Mouse (Mus musculus) 3134 (cell line): ENCODE results near the gene Pcbp1.
"Not testable (repeated sequence)": the region's sequence is repeated elsewhere in the genome, so short reads cannot be mapped to it uniquely, and the experiment has no call there.

Experiments
- DNase-seq: peaks from one replicate; pipeline ENCODE4 v3.0.0-alpha.2; 2011; ENCODE audit warnings: low spot score; ENCODE audit not compliant: insufficient read length; ENCODE audit errors: extremely low read depth

The Pcbp1 gene

GRCm38 (mm10) chr6:86496585-86496984, 29.5 kb downstream of the Pcbp1 start:
- DNase-seq: no peak

- DNase-seq: no peak
Measured at GRCm38 (mm10) chr6:86496127-86496526, 30.0 kb downstream of the Pcbp1 start.

GRCm38 (mm10) chr6:86495661-86496060, 30.5 kb downstream of the Pcbp1 start:
- DNase-seq: no peak

DNA sequence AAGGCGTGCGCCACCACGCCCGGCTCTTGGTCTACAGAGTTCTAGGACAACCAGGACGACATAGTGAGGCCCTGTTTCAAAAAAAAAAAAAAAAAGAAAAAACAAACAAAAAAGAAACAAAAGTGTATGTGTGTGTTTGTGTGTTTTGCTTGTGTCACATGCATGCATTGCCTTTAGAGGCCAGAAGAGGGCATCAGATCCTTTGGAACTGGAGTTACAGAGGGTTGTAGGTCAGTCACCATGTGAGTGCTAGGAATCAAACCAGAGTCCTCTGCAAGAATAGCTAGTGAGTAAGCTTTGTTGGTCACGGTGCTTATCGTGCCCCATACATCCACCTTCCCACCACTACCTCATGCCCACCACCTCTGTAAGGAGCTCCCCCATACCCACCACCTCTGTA, 31.4 kb downstream of the Pcbp1 start:
- DNase-seq: no peak

DNA sequence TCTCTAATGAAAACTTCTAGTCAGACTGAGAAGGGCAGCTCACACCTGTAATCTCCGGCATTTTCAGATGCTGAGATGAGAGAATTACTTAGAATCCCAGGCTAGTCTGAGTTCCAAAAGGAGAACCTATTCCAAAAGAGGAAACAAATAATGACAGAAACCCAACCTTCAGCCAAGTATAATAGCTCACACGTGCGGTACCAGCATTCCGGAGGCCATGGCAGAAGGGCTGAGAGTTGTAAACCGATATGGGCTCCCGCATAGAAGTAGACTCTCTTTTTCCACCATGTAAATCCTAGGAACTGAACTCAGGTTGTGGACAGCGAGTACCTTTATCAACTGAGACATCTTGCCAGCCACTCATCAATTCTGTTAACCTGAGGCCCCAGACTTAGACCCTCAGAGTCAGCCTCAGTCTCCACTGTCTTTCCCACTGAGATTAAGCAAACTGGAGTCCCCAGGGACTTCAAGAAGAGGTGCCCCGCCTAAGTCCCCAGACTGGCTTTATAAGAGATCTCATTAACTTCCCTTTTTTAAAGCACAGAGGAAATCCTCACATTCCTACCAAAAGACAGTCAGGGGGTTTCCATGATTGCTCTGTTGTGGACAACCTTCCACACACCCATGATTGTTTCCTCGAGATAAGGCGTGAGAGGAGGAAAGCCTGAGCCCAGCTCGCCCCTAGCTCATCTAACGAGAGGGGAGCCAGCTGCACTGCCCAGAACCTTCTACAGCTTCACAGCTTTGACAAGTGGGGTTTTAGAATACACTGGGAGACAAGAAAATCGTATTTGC, 32.5 kb downstream of the Pcbp1 start:
- no peak for DNase-seq

GRCm38 (mm10) chr6:86490413-86490812, 35.7 kb downstream of the Pcbp1 start:
- DNase-seq: not testable (repeated sequence)

GRCm38 (mm10) chr6:86489945-86490344, 36.2 kb downstream of the Pcbp1 start:
- no peak for DNase-seq

DNA sequence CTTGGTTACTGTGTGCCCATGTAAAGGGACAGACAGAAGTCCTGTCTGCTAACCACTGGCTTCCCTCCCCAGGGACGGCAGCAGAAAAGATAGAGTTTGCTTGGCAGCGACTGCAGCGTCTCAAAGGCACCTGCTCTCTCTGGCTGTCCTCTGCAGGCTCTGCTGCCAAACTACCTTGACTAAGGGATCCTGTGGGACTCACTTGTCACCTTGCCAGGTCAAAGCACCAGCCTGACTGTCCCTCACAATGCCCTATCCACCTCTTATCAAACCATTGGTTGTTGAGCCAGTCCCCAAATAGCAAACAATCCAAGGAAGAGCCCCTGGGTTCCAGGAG, 38.0 kb downstream of the Pcbp1 start:
- no peak for DNase-seq

DNA sequence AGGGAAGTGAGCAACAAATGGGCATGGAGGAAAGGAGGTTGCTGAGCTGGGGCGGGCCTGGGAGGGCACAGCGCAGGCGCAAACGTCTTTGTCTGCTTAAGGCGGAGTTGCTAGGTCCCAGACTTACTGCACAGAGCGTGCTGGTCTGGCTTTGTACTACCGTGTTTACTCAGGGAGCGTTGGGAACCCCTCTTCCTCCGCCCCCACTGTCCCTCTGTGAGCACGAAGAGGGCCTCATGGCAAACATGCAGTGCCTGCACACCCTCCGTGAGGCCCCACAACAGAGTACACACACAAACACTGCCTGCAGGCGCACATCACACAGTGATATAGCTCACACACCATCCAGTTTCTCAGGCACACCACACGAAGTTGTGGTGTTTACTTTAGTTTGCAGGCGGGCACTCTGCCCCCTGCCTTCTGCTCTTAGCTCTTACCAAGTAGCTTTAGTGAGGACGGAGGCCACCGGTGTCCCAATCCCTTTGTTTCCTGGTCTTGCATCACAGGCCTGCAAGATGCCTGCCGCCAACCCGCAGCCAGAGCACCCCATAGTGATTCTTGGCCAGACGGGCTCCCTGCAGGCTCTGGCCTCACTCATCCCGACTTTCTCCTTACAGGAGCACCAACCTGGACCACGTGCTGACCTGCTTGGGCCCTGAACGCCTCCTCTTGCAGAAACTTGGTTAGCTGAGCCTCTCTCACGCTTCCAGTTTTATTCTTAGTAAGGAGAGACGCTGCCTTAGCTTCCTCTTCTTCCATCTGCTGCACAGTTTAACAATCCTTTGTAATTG, 38.6 kb downstream of the Pcbp1 start:
- DNase-seq: peak; percentile 68

DNA sequence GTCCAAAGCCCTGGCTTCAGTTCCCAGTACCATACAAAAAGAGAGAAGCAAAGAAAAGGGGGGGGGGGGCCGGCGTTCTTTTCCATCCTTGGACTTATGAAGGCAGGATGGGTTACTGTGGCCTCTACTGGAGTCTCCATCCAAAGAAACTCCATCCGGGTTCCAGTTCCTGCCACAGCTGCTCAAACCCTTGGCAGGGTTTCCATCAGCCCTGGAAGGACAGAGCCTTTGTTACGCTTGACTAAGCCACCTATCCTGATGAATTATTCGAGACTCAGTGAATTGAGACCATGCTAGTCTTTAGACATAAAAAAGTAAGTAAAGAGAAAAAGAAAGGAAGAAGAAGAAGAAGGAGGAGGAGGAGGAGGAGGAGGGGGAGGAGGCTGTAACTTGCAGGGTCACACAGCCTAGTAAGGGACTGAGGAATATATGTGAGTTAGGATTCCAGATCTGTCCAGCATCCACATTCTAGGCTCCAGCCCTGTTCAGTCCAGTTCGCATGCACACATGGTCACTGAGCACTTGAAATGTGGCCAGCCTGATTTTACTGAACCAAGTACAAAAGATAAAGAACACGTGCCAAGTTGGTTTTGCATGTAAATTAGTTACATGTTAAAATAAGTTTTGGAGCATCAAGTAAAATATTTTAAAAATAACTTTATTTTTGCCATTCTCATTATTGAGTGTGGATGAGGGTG, 40.0 kb downstream of the Pcbp1 start:
- DNase-seq: no peak

- no peak for DNase-seq
Measured at GRCm38 (mm10) chr6:86481871-86482270, 44.2 kb downstream of the Pcbp1 start.

GRCm38 (mm10) chr6:86480189-86480831, 45.8 kb downstream of the Pcbp1 start:
- DNase-seq: peak; percentile 56

DNA sequence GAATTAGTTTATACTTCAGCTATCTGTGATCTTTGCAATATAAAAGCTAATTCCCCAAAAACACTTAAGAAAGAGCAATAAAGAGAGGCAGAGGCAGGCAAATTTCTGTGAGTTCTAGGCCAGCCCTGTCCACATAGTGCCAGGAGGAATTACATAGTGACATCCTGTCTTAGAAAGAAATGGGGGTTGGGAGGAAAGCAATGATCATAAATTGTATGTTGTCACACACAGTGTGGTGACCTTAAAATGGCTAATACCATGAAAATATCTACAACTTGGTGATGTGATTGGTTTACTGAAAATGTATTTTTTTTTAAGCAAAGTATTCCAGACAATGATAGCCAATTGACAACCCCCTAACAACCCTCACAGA, 46.3 kb downstream of the Pcbp1 start:
- DNase-seq: no peak

- DNase-seq: no peak
Measured at GRCm38 (mm10) chr6:86479311-86479710, 46.8 kb downstream of the Pcbp1 start.

- no peak for DNase-seq
Measured at GRCm38 (mm10) chr6:86476931-86477330, 49.2 kb downstream of the Pcbp1 start.

DNA sequence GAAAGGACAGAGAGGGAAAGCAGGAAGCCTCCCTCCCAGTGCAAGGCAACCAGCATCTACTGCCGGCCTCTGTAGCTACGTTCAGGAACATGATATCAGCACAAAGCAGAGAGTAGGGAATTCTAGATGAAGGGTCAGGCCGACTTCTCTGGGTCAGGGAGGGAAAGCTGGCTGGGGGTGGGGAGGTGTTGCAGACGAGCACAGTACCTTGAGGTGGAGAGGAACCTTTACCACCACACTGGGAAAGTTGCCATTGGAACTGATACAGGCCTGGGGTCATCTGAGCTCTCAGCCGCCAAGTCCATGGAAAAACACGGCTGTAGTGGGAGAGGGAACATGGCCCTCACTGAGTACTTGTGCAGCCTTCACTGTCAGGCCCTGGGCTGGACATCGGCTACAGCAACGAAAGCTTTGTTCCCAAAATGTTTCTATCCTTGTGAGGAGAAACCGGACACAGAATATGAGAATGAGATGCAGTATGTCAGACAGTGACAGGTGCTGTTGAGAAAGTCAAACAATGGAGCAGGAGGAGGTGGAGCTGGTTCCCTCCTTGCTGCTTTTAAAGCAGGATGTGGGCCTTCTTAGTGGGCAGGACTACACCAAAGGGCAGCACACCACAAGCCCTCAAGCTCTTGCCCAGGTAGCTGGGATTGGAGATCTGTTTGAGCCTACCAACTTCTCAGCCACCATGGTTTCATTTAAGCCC, 50.5 kb downstream of the Pcbp1 start:
- DNase-seq: no peak

GRCm38 (mm10) chr6:86474646-86475181, 51.4 kb downstream of the Pcbp1 start:
- no peak for DNase-seq
